Mouse (Mus musculus): ENCODE measurements at regions not wholly inside any gene's neighbourhood (a gene's known extent, or its start where the extent isn't known, plus 50 kb on each side); places are given as distances from the start of the nearest gene placed in this dataset.
"Not testable (repeated sequence)": the region's sequence is repeated elsewhere in the genome, so short reads cannot be mapped to it uniquely, and the experiment has no call there.

GRCm38 (mm10) chr10:10116442-10116841 is 215.6 kb upstream of the Stxbp5 start:
- no peak for DNase-seq (ENCODE audit: low spot score in 2 of 2)

- no peak for DNase-seq (ENCODE audit: low spot score in 2 of 2)
Measured at GRCm38 (mm10) chr10:10113256-10113655, 212.4 kb upstream of the Stxbp5 start.

- no peak for DNase-seq (ENCODE audit: low spot score in 2 of 2)
Measured at GRCm38 (mm10) chr10:10111055-10111454, 210.2 kb upstream of the Stxbp5 start.

- DNase-seq (ENCODE audit: low spot score in 2 of 2): no peak
Measured at GRCm38 (mm10) chr10:10109867-10110266, 209.0 kb upstream of the Stxbp5 start.

GRCm38 (mm10) chr10:10107123-10107525 is 206.2 kb upstream of the Stxbp5 start:
- DNase-seq (ENCODE audit: low spot score in 2 of 2): peak; percentile 87 to 94

DNA sequence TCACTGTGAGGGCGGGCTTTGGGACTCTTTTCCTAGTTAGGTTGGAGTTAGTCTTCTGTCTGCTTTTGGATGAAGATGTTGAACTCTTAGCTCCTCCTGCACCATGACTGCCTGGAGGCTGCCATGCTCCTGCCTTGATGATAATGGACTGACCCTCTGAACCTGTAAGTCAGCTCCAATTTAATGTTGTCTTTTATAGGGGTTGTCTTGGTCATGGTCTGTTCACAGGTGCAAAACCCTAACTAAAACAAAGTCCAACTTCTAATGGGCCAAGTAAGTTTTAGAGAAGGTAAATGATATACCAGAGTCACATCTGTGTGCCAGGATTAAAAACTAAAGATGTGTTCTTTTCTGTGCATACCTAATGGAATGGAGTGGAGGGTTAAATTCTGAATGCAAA is 205.8 kb upstream of the Stxbp5 start:
- no peak for DNase-seq (ENCODE audit: low spot score in 2 of 2)

DNA sequence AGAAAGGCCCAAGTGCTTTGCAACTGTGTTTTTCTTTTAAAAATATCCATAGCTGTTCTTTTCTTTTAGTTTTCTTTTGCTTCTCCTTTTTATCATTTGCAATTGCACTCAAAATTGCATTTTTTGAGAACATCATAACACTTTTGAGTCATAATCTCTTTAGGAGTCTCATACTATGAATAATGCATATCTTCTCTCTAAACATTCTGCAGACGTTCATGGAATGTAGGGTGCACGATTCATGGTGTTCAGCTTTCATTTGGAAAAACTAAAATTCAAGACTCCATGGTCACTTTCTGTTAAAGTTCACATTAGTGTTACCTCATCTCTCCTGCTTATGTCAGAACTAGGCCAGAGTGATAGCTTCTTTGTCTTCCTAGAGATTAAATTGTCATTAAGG is 200.8 kb upstream of the Stxbp5 start:
- DNase-seq (ENCODE audit: low spot score in 2 of 2): no peak

- DNase-seq (ENCODE audit: low spot score in 2 of 2): no peak
Measured at GRCm38 (mm10) chr10:10098521-10098920, 197.6 kb upstream of the Stxbp5 start.

GRCm38 (mm10) chr10:10094113-10094512 is 193.2 kb upstream of the Stxbp5 start:
- no peak for DNase-seq (ENCODE audit: low spot score in 2 of 2)

- DNase-seq (ENCODE audit: low spot score in 2 of 2): peak; percentile 32 to 35
Measured at GRCm38 (mm10) chr10:10093713-10094112, 192.8 kb upstream of the Stxbp5 start.

DNA sequence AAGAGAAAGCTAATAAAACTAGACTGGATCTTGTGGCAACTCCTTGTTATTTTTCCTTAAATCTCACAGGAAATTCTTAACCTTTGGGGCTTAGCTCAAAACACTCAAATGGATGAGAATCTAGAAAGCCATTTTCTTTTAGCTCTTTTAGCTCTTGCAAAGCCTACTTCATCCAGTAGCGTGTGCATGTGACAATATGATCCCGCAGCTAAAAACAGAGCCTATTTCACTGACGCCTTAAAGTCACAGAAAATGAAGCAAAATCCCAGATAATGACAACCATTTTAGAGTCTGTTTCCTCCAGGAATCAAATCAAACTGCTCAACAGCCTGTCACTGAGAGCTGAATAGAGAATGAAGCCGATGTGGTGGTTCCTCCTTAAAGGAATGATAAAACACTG is 185.1 kb upstream of the Stxbp5 start:
- no peak for DNase-seq (ENCODE audit: low spot score in 2 of 2)

DNA sequence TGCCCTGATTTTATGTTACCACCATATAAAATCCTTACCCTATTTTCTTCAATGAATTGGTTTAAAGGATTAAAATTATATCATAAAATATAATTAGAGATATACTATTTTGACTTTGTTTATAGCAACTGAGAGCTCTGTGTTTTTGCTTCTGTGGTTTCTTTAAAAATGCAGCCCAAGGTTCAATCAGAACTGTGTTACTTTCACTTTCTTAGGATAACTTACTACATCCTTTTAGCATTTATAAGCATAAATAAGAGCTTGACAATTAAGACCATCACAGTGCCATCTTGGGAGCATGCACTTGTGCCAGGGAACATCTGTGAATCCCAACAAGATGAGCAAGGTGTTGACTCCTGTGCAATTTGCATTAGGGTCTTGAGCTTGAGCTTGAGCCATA is 169.3 kb upstream of the Stxbp5 start:
- DNase-seq (ENCODE audit: low spot score in 2 of 2): no peak

DNA sequence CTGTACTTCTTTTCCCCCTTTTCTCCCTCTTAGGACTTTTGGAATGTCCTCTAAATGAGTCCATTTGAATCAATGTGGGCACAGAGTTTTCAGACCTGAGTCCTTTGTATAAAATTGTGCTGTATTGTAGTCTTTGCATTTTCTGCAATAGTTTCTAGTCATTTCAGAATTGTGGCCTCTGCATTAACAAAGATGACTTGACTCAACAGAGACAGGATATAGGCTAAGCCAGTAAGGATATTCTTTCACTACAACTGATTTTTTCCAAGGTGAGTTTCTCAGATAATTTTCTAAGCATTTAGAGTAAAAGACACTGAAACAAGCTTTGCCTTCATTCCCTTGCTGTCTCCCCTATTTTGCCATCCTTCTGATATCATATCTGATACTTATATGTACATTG is 168.8 kb upstream of the Stxbp5 start:
- DNase-seq (ENCODE audit: low spot score in 2 of 2): not testable (repeated sequence)

DNA sequence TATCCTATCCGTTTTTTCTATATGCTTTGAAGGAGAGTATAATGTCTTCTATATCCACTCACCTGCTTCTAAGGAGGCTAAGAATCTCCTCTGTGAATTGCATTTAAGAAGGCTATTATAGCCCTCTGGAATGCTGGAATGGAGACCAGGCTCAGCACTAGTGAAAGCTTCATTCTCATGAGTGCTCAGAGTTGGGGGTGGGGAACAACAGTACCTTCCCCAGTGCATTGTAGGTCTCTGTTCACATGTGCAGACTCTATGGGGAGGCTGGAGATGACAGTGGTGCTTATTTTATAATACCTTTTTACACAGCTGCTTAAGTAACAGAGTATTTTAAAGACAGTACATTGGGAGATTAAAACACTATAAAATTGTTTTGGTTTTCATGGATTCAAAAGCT is 145.9 kb upstream of the Stxbp5 start:
- DNase-seq (ENCODE audit: low spot score in 2 of 2): no peak

- DNase-seq (ENCODE audit: low spot score in 2 of 2): no peak
Measured at GRCm38 (mm10) chr10:10046318-10046717, 145.4 kb upstream of the Stxbp5 start.

DNA sequence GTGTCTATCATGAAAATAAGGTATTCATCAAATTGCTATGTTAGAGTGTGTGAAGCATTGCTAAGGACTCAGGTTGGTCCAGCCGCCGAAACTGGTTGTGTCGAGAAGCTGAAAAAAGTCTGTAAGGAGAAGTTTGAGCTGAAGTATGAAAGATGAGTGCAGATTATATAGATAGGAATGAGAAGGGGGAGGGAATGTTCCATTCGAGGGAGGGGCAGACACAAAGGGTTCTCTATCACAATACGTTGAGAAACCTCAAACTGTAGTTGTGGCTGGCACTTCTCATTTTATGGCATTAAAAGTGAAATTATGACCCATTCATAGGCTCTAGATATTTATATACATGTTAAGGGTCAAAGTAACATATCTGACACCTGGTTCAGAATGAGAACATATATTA is 108.4 kb upstream of the Stxbp5 start:
- no peak for DNase-seq (ENCODE audit: low spot score in 2 of 2)

- no peak for DNase-seq (ENCODE audit: low spot score in 2 of 2)
Measured at GRCm38 (mm10) chr10:9998621-9999020, 97.7 kb upstream of the Stxbp5 start.

DNA sequence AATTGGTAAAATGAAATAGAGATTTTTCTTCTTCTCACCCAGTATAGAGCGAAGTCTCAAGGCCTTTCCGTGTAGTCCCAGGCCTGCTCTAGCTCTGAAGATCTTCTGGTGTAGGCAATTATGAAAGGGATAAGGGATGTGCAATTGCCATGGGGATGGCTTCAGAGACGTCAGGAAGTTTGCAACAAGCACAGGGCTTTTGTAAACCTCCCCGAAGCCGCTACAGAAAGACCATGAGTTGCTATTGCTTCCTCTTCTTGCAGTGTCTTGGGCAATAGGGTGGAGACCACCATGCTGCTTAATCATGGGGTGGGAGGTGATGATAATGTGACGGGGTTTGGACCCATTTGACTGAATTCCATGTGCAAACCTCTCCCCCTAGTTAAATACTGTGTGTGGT is 95.3 kb upstream of the Stxbp5 start:
- DNase-seq (ENCODE audit: low spot score in 2 of 2): no peak

- no peak for DNase-seq (ENCODE audit: low spot score in 2 of 2)
Measured at GRCm38 (mm10) chr10:9992798-9993197, 91.9 kb upstream of the Stxbp5 start.

GRCm38 (mm10) chr10:9985407-9985806 is 84.5 kb upstream of the Stxbp5 start:
- no peak for DNase-seq (ENCODE audit: low spot score in 2 of 2)

GRCm38 (mm10) chr10:9976424-9976823 is 75.5 kb upstream of the Stxbp5 start:
- peak; percentile 29 to 55 for DNase-seq (ENCODE audit: low spot score in 2 of 2)
